Mouse (Mus musculus) ovary, postnatal 10 days (tissue): ENCODE data around the gene Gm17660.
"Not testable (repeated sequence)": the region's sequence is repeated elsewhere in the genome, so short reads cannot be mapped to it uniquely, and the experiment has no call there.

Experiments used
- DNase-seq: peaks from one replicate; pipeline ENCODE4 v3.0.0; 2022; ENCODE audit warnings: low spot score

Gene Gm17660

DNA sequence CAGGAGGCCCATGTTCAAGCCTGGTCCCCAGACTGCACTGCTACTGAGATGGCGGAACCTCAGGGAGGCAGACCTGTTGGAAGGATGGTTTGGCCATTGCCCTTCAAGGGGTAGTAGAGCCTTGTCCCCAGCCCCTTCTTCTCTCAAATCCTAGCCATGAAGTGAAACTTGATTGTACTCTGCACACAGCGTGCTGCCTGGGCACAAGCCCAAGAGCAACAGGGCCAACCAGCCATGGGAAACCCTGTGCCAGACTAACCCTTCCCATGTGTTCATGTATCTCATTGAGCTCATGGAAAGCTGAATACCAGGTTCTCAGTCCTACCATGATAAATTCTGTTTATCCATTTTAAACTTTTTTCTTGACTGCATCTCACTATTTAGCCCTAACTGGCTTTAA, 34.5 kb downstream of the Gm17660 start:
- DNase-seq: no peak

DNA sequence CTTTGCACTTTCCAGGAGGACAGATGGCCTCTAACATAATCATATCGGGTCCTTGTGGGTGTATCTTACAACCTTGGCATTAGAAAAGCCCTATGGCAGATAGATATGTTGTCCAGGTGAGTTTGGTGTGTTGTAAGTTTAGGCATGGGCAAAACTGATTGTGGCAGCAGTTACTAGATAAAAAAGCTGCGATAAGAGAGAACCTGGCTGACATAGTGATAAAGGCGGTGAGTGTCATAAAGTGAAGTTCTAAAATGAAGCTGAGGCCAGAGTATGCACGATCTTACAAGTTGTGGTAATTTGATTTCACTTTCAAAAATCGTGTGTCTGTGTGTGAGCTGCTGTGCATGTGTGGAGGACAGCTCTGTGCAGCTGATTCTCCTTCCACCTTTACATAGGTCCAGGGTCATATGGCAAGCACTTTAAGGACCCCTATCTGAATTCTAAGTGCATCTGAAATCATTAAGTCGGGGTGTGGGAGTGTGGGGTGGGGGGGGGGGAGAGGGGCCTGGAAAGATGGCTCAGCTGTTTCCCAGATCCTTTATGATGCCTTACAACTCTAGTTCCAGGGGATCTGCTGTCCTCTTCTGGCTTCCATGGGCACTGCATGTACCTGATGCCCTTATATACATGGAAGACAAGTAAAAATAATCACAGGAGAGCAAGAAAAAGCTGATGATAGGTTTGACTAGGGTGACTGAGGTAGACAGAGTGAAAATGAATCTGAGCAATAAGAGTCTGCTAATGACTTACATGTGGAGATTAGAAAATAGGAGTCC, 38.1 kb downstream of the Gm17660 start:
- no peak for DNase-seq

DNA sequence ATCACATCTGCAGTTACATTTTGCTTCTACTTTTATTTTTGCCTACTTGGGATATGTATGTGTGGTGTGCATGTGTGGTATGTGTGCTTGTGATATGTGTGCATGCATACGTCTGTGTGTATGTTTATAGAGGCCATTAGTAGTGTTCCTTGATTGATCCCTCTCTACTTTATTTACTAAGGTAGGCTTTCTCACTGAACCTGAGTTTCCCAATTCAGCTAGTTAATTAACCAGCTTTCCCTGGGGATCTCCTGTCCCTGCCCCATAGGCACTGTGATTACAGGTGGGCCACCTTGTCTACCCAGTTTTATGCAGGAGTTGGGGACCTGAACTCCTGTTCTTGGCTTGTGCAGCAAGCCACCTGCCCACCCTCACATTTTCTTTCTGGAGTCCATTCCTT, 40.7 kb downstream of the Gm17660 start:
- DNase-seq: no peak

DNA sequence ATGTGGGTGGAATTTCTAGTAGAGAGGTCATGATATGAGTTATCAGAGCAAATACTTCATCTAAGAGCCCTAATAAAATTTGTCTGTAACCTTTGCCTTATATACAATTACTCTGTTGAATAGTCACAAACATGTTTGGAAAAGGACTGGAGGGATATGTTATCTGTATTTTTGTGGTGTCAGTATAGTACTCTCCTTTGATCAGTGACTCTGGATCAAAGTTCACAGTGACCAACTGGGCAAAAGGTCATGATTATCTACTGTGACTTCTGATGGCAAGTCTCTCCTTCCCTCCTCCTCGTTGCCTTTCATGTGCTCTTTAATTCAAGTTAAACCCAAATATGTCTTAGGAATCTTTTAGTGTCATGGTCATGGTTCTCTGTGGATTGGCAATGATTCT, 41.6 kb downstream of the Gm17660 start:
- DNase-seq: no peak

DNA sequence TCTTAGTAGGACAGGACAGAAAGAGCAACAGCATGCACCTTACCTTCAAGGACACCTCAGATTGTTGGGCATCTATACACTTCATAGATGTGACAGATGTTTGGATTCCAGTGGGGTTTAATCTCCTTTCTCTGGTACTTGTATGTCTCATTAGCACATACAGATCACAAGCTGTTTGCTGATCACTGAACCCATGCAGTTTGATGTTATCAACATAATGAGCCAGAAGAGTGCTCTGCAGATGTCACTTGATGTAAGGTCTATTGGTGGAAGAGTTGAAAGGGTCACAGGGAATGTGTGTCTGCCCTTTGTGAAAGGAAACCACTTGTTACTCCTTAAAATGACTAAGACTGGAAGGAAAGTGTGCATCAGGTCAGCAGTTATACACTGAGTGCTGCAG, 42.3 kb downstream of the Gm17660 start:
- DNase-seq: no peak

DNA sequence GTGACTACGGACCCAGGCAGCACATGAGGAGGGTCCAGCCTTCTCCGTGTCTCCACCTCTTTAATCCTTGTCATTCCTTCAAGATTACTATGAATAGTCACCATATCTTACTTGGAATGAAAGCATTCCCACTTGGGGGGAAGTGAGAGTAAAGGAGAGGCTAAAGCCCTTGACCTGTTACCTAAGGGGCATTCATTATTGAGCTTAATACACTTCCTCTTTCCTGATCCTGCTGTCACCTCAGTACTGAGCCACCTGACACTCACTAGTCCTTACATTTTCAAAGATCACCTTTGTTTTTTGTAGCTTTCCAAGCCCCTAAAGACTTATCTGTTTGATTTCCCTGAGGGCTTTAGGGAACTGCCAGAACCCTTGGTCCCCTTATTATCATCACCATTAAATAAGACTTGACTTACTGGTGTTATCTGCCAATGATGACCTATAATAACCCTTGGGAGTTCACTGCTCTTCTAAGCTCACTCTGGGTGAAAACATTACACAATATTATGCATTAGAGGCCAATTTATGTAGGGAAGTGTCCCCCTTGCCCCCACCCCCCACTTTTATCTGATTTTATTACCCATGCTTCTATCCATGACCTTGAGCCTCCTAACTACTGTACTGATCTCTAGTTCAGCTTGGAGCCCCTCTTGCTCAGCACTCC, 44.8 kb downstream of the Gm17660 start:
- DNase-seq: no peak

DNA sequence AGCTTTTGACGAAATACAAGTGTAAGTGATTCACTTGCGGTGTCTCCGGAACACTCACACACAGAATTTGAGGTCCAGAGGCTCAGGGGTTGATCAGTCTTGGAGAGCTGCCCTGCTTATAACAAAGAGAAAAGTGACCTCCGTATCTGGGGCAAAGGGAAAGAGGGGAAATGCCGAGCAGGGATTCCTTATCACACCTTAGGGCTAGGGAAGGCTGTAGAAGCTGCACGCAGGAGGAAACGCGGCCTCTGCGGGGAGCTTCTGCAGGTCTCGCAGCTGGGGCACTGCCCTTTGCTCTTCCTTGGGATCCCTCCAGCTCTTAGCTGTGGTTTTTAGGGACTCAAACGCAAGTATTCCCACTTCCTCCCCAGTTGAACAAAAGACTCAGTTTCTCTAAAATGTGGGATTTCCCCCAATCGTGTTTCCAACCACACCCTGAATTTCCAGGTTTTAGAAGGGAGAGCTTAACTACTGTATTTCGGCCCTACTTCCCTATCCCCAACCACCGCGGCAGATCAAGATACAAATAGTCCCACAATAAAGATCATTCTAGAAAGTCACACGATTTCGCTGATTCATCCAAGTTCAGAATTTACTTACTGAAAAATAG, 52.1 kb downstream of the Gm17660 start:
- no peak for DNase-seq

DNA sequence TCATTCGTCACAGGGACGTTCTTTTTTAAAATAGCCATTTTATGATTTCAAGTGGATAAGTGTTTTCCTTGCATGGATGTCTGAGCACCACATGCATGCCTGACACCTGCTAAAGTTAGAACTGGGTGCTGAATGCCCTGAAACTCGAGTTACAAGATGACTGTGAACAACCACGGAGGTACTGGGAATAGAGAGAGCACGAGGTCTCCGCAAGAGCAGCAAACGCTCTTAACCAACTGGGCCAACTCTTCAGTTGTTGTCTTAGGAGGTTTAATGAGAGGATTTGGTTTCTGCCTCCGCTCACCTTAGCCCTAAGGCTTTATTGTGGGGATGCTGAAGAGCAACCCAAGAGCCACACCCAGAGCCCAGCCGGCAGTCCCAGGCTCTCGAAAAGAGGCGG, 52.6 kb downstream of the Gm17660 start:
- DNase-seq: no peak

DNA sequence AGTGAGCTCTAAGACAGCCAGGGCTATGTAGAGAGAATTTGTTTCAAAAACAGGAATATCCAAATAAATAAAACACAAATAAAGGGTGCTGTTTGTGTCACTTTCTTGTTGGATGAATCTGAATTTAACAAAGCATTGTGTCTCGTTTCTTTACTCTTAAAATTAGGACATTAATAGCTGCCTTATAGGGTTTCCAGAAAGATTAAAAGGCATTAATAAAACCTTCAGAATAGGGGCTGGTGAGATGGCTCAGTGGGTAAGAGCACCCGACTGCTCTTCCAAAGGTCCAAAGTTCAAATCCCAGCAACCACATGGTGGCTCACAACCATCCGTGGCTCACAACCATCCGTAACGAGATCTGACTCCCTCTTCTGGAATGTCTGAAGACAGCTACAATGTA, 53.2 kb downstream of the Gm17660 start:
- DNase-seq: not testable (repeated sequence)

DNA sequence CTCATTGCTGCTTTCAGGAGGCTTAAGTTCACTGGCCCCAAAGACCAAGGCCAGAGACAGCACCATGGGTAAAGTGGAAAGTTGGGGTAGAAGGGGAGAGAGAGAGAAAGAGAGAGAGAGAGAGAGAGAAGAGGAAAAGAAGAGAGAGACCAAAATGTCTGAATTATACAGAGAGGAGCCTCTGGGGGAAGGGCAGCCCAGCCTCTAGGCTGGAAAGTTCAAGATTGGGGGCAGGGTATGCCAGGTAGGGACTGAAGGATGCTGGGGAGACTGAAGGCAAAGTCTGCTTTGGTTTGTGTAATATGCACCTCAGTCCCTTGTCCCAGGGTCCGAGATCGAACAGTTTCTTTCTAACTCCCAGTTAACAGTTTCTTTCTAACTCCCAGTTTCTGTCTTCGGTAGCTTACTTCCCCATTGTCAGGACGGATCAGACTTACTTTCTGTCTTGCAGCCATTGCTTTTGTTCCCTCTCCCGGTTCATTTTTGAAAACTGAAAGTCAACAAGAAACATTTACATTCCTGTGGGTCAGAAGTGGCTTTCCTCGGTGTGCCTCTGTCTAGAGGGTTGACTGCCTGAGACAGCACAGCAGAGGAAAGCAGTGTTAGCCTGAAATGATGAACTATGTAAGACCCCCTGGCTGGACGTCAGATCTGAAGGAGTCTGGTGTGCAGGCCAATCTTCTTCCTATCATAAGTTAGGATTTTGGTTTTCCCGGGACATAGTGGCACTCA, 54.0 kb downstream of the Gm17660 start:
- no peak for DNase-seq

DNA sequence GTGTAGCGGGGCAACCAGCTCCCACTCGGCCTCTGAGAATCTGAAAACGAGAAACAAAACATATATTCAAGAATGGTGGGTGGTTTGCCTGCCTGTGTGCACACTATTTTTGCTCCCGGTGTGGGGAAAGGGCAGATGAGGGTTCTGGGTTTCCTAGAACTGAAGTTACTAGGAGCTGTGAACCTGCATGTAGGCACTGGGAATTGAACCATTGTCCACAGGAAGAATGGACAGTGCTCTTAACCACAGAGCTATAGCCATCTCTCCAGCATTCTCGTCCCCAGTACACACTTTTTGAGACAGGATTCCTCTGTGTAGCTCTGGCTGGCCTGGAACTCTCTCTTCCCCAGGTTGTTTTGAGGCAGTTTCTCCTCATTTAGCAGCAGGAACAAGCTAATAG, 54.9 kb downstream of the Gm17660 start:
- DNase-seq: no peak

DNA sequence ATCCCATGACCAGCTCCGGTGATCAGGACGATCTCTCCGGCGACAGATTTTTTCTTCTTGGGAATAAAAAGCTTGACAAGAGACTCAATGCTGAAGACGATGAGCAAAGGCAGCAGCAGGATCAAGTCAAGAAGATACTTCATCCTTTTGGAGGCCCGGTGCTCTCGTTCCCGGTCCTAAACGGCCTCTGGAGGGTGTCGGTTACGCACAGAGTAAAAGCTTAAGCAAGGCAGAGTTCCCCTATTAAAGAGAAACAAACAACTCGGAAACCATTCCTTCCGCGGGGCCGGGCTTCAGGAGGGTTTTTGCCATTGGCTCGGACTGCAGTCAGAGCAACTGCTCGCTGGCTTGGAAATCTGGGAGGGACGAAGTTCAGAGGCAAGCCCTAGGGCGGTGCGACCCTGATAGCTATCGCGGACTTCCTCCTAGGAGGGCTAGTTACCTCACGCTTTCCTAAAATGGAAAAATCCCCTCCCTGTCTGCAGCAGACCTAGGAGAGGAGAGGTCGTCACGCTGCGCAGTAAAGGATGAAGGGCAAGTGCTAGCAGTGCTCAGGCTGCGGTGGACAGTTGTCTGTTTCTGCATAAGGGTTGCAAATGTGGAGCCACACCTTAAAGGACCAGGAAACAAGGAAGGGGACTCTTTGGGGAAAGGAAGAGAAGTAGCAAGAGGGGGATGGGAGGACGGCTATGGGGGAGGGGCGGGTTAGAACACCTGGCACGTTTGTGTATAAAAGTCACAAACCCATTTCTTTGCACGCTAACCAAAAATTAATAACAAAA, 55.6 kb downstream of the Gm17660 start, which contains the start of gene Hsd17b11:
Hsd17b11 (minus strand) TSS at position 323 of the 782 bp plus-strand sequence.
- peak; percentile 69 for DNase-seq
